Mouse (Mus musculus) thymus, adult 2 months (tissue): Measurements from ENCODE around the gene Gga1.

Experiments used
- CTCF ChIP-seq: fragments of 200-500 bp; IDR thresholded peaks from 2 replicates; pipeline ENCODE4 v1.5.1; 2012; ENCODE audit warnings: mild to moderate bottlenecking, control low read depth, low read length, moderate library complexity, borderline replicate concordance; ENCODE audit not compliant: control insufficient read depth, poor library complexity, insufficient read depth; ENCODE audit errors: extremely low read depth
- POLR2A ChIP-seq: fragments of 200-500 bp; IDR thresholded peaks from 2 replicates; pipeline ENCODE4 v1.6.1; 2012; ENCODE audit warnings: mild to moderate bottlenecking, low read length, control low read depth, moderate library complexity; ENCODE audit not compliant: control insufficient read depth, poor library complexity, insufficient read depth; ENCODE audit errors: extremely low read depth

- no peak for TF ChIP-seq CTCF
- no peak for TF ChIP-seq POLR2A
Observed at GRCm38 (mm10) chr15:78900585-78901421, 23.8 kb downstream of the Gga1 start.
